Mouse (Mus musculus) ES-E14 (cell line): ENCODE results near the gene Fzr1. TPM values are rescaled to one million over a fixed set of nuclear protein-coding genes. Genes with fewer than 3 reads are reported as not detected.

Experiments used
- DNase-seq: peaks from one replicate; pipeline ENCODE4 v3.0.0-alpha.2; 2013; ENCODE audit warnings: low read depth, low spot score
- H3K27ac ChIP-seq: 2 replicates; pipeline ENCODE4 v1.5.1; 2012; ENCODE audit warnings: low read depth, mild to moderate bottlenecking, low read length, moderate library complexity, mixed read lengths; ENCODE audit not compliant: poor library complexity, insufficient read depth, severe bottlenecking
- H3K36me3 ChIP-seq: 2 replicates; pipeline ENCODE4 v1.6.1; 2012; ENCODE audit warnings: mild to moderate bottlenecking, low read length, moderate library complexity, mixed read lengths; ENCODE audit not compliant: control insufficient read depth, poor library complexity, insufficient read depth, severe bottlenecking
- H3K4me1 ChIP-seq, 2 experiments: fragments of 150-350 bp in 1 of 2; sonication (generic) in 1 of 2; 2 replicates each; pipeline ENCODE4 v1.6.1; 2012; ENCODE audit warnings: low read length in 2 of 2, mild to moderate bottlenecking in 1 of 2, mixed read lengths in 1 of 2; ENCODE audit not compliant: control insufficient read depth in 2 of 2, insufficient read depth in 2 of 2, poor library complexity in 1 of 2
- H3K4me3 ChIP-seq, 2 experiments: fragments of 150-350 bp in 1 of 2; sonication (generic) in 1 of 2; 2 replicates each; pipeline ENCODE4 v1.5.1; 2012; ENCODE audit warnings: low read length in 2 of 2, low read depth in 1 of 2, mild to moderate bottlenecking in 1 of 2, mixed read lengths in 1 of 2; ENCODE audit not compliant: insufficient read depth in 1 of 2, poor library complexity in 1 of 2, severe bottlenecking in 1 of 2
- H3K9ac ChIP-seq: 2 replicates; pipeline ENCODE4 v1.6.1; 2012; ENCODE audit warnings: low read depth, mild to moderate bottlenecking, low read length, mixed read lengths; ENCODE audit not compliant: poor library complexity, insufficient read depth, severe bottlenecking
- H3K9me3 ChIP-seq: fragments of 150-350 bp; sonication (generic); 2 replicates; pipeline ENCODE4 v1.6.1; 2012; ENCODE audit warnings: low read depth, mild to moderate bottlenecking, low read length; ENCODE audit not compliant: control insufficient read depth, insufficient read depth
- CHD2 ChIP-seq: IDR thresholded peaks from 2 replicates; pipeline ENCODE4 v1.6.1; 2014; ENCODE audit warnings: mild to moderate bottlenecking, low read depth, low read length, inconsistent platforms
- HCFC1 ChIP-seq: IDR thresholded peaks from 2 replicates; pipeline ENCODE4 v1.6.1; 2012; ENCODE audit warnings: low read length, inconsistent platforms, borderline replicate concordance; ENCODE audit not compliant: insufficient read depth
- MAFK ChIP-seq: IDR thresholded peaks from 2 replicates; pipeline ENCODE4 v1.6.1; 2014; ENCODE audit warnings: mild to moderate bottlenecking, low read depth, low read length, inconsistent platforms; ENCODE audit not compliant: insufficient read depth
- ZC3H11A ChIP-seq: IDR thresholded peaks from 2 replicates; pipeline ENCODE4 v1.6.1; 2012; ENCODE audit warnings: low read depth, mild to moderate bottlenecking, inconsistent platforms, low read length, borderline replicate concordance
- ZNF384 ChIP-seq: IDR thresholded peaks from 2 replicates; pipeline ENCODE4 v1.6.1; 2012; ENCODE audit warnings: low read depth, low read length, inconsistent platforms
- in situ Hi-C, 2 experiments: fragments of 600-800 bp; cut with MboI; formaldehyde crosslinking; loops; one replicate each; pipeline ENCODE4 v1.15.1; 2025; ENCODE audit warnings: low sequenced_read_pairs in 2 of 2, inconsistent platforms in 1 of 2; ENCODE audit not compliant: unreplicated experiment in 2 of 2
- total RNA-seq: library from RNA; depleted of rRNA; stranded (reverse); fragments of 300-350 nt; gene quantifications from 2 replicates; pipeline ENCODE4 v1.2.3, GENCODE M21; 2012

Gene Fzr1
- total RNA-seq, 1 experiment = 63.0 TPM

DNA sequence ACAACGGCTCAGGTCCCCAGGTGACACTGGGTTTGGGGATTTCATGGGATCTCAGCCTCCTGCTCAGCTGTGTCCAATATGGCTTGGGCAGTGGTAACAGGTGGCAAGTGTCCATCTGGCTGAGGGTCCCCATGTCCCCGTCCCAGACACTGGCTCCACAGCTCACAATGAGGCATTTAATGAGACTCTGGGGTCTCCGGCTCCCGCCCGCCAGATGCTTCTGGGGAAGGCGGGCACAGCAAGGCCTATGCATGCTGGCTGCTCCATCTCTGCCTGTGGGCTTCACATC lies 11.2 kb downstream of the Fzr1 start:
- peaks cover 0 to 37% of the 10 kb centered on the region in 2 experiments; a peak in 3 of 4 replicates for H3K4me1 ChIP-seq
- TF ChIP-seq ZC3H11A = no peak
- TF ChIP-seq CHD2 = no peak
- TF ChIP-seq ZNF384 = no peak
- peaks cover 68% of the 10 kb centered on the region for H3K36me3 ChIP-seq
- no peak overlapping the region for H3K9ac ChIP-seq
- no peak overlapping the region for H3K4me3 ChIP-seq
- H3K27ac ChIP-seq = no peak overlapping the region
- no peaks in the 10 kb centered on the region for H3K9me3 ChIP-seq
- in situ Hi-C loops = no loop called here
- DNase-seq = no peak

DNA sequence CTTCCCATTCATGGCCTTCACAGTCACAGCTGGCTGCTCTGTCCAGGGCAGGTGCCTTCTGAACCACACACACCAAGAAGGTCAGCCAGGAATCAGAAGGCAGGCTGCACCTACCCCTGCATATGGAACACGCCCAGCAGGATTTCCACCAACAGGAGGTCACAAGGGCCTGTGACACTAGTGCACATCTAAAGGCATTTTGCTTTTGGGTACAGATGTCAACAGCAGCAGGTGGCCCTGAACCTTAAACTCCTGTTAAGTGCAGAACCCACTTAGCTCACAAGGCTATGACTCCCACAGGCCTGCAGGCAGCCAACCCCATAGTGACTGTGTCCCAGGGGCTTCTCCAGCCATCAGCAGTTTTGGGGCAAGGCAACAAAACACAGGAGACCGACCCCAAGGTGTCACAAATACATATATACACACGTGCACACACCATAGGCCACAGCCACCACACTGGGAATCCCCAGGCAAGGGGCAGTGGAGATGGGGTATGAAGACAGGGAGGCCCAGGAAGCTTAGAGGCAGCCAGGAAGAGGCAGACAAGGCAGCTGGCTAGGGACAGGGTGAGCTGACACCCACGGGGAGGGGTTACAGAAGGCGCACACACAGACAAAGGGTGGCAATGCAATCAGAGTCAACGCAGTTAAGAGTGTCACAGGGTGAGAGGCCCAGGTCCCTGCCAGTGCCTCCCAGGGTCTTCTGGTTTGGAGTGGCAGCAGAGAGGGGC lies 11.7 kb downstream of the Fzr1 start:
- Histone ChIP-seq H3K9me3 (no peaks in the 10 kb centered on the region), H3K4me1 (peaks cover 0 to 40% of the 10 kb centered on the region in 2 experiments; a peak in 3 of 4 replicates), H3K27ac (no peak overlapping the region), H3K36me3 (peaks cover 71% of the 10 kb centered on the region), H3K9ac (no peak overlapping the region), H3K4me3 (no peak overlapping the region)
- no peak for TF ChIP-seq HCFC1
- no peak for TF ChIP-seq CHD2
- TF ChIP-seq ZNF384 = no peak
- TF ChIP-seq ZC3H11A = no peak
- TF ChIP-seq MAFK = no peak
- no peak for DNase-seq
- in situ Hi-C loops = no loop called here

DNA sequence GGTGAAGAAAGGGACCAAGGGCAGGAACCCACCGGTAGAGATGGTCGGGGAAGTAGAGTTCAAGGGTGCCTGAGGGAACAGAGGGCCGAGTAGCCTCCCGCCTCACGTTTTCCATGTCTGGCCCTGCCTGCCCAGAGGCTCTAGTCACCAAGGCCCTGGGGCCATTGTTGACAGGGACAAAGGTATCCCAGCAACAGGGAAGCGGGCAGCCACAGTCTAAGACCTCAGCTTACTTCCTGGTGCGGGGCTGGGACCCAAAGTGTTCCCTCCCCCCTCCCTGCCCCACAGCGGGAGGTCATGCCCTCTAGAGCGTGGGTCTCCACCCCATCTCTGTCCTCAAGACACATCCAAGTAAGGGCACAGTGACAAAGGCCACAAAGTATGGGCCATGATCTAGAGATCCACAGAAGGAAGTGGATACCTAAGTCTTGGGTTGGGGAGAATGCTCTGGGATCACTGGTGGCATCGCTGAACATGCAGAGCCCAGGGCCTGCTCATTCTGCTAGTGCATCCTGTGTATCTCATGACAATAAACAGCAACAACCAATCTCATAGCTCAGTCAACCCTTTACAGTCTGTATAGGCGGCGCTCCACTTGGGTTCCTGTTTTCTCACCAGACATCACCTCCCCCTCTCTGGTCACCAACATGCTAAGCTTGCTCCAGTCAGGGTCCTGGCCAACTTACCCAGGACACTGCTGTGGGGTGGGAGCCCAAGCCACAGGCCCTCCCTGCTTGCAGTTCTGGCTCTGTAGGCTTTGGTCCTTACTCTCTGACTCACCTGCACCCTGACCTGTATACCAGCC lies 12.4 kb downstream of the Fzr1 start, which contains the start of gene 4930404N11Rik:
4930404N11Rik (minus strand) TSS at position 145 of the 805 bp plus-strand sequence.
- H3K4me3 ChIP-seq = peak within 1 kb of the TSS in 1 of 2 experiments; percentile 10; a peak in 1 of 4 replicates
- no peak for DNase-seq
- TF ChIP-seq CHD2 (no peak), HCFC1 (no peak), MAFK (no peak), ZC3H11A (no peak), ZNF384 (no peak)
- no peak within 1 kb of the TSS; the same call in 1 of the 2 replicates for H3K27ac ChIP-seq
- in situ Hi-C loops = no loop called here
- peaks cover 0 to 41% of the 10 kb centered on the region in 2 experiments; a peak in 3 of 4 replicates for H3K4me1 ChIP-seq
- no peaks in the 10 kb centered on the region for H3K9me3 ChIP-seq
- H3K36me3 ChIP-seq = peaks cover 71% of the 10 kb centered on the region
- H3K9ac ChIP-seq = peak within 1 kb of the TSS; percentile 5; the same call in 1 of the 2 replicates

DNA sequence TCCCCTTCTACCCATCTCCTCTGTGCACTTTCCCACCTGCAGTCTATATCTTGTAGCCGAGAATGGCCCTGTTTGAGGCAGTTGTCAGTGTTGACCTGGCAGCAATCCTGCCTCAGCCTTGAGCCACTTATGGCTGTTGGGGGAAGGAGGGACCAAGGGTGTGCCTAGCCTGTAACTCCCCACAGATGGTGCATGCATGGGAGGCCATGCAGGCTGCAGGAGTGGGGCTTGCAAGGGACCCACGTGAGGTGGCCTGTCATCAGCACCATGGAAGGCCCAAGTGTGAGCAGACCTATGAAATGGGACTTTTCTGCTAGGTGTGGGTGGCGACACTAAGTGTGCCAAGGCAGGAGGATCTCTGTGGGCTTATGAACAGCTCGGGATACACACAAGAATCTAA lies 13.2 kb downstream of the Fzr1 start:
- H3K4me1 ChIP-seq = peaks cover 3 to 45% of the 10 kb centered on the region in 2 experiments; a peak in 3 of 4 replicates
- no peak overlapping the region for H3K4me3 ChIP-seq
- H3K9ac ChIP-seq = no peak overlapping the region

More for the DNA sequence above, 13.2 kb downstream of the Fzr1 start:
- H3K27ac ChIP-seq = no peak overlapping the region
- TF ChIP-seq CHD2 (no peak), ZC3H11A (no peak), ZNF384 (no peak), MAFK (no peak), HCFC1 (no peak)
- H3K36me3 ChIP-seq = peaks cover 65% of the 10 kb centered on the region
- in situ Hi-C loops = no loop called here
- H3K9me3 ChIP-seq = no peaks in the 10 kb centered on the region
- no peak for DNase-seq
